Mouse (Mus musculus): ENCODE measurements at regions not wholly inside any gene's neighbourhood (a gene's known extent, or its start where the extent isn't known, plus 50 kb on each side); places are given as distances from the start of the nearest gene placed in this dataset.

GRCm38 (mm10) chr12:12570563-12571251, 308.8 kb downstream of the Fam49a start:
- DNase-seq (ENCODE audit: low spot score in 2 of 2): no peak

GRCm38 (mm10) chr12:12567734-12568104, 305.8 kb downstream of the Fam49a start:
- DNase-seq (ENCODE audit: low spot score in 2 of 2): no peak

- DNase-seq (ENCODE audit: low spot score in 2 of 2): no peak
These were observed 305.3 kb downstream of the Fam49a start for GRCm38 (mm10) chr12:12567058-12567733.

- DNase-seq (ENCODE audit: low spot score in 2 of 2): no peak
These were observed 300.3 kb downstream of the Fam49a start for GRCm38 (mm10) chr12:12562267-12562666.

- DNase-seq (ENCODE audit: low spot score in 2 of 2): no peak
These were observed 289.9 kb downstream of the Fam49a start for GRCm38 (mm10) chr12:12551818-12552217.

GRCm38 (mm10) chr12:12549649-12550048, 287.7 kb downstream of the Fam49a start:
- no peak for DNase-seq (ENCODE audit: low spot score in 2 of 2)

- no peak for DNase-seq (ENCODE audit: low spot score in 2 of 2)
These were observed 286.7 kb downstream of the Fam49a start for GRCm38 (mm10) chr12:12548688-12549087.

GRCm38 (mm10) chr12:12547477-12547876, 285.5 kb downstream of the Fam49a start:
- DNase-seq (ENCODE audit: low spot score in 2 of 2): no peak

- DNase-seq (ENCODE audit: low spot score in 2 of 2): no peak
These were observed 284.6 kb downstream of the Fam49a start for GRCm38 (mm10) chr12:12546372-12547031.

GRCm38 (mm10) chr12:12541076-12542070, 279.4 kb downstream of the Fam49a start:
- no peak for DNase-seq (ENCODE audit: low spot score in 2 of 2)

GRCm38 (mm10) chr12:12539291-12539690, 277.4 kb downstream of the Fam49a start:
- no peak for DNase-seq (ENCODE audit: low spot score in 2 of 2)

GRCm38 (mm10) chr12:12534779-12535178, 272.8 kb downstream of the Fam49a start:
- no peak for DNase-seq (ENCODE audit: low spot score in 2 of 2)

- DNase-seq (ENCODE audit: low spot score in 2 of 2): no peak
These were observed 268.9 kb downstream of the Fam49a start for GRCm38 (mm10) chr12:12530796-12531195.

- DNase-seq (ENCODE audit: low spot score in 2 of 2): no peak
These were observed 267.6 kb downstream of the Fam49a start for GRCm38 (mm10) chr12:12529541-12529940.

GRCm38 (mm10) chr12:12528478-12528981, 266.6 kb downstream of the Fam49a start:
- DNase-seq (ENCODE audit: low spot score in 2 of 2): no peak

GRCm38 (mm10) chr12:12527766-12528477, 266.0 kb downstream of the Fam49a start:
- DNase-seq (ENCODE audit: low spot score in 2 of 2): no peak

- DNase-seq (ENCODE audit: low spot score in 2 of 2): peak; percentile 21 to 64
These were observed 265.4 kb downstream of the Fam49a start for GRCm38 (mm10) chr12:12527366-12527765.

GRCm38 (mm10) chr12:12520311-12520852, 258.4 kb downstream of the Fam49a start:
- DNase-seq (ENCODE audit: low spot score in 2 of 2): no peak

- DNase-seq (ENCODE audit: low spot score in 2 of 2): no peak
These were observed 256.6 kb downstream of the Fam49a start for GRCm38 (mm10) chr12:12518490-12519070.

- no peak for DNase-seq (ENCODE audit: low spot score in 2 of 2)
These were observed 255.1 kb downstream of the Fam49a start for GRCm38 (mm10) chr12:12517020-12517419.

Data from urinary bladder, postnatal 4 days (tissue).